In the genomic region with DNA sequence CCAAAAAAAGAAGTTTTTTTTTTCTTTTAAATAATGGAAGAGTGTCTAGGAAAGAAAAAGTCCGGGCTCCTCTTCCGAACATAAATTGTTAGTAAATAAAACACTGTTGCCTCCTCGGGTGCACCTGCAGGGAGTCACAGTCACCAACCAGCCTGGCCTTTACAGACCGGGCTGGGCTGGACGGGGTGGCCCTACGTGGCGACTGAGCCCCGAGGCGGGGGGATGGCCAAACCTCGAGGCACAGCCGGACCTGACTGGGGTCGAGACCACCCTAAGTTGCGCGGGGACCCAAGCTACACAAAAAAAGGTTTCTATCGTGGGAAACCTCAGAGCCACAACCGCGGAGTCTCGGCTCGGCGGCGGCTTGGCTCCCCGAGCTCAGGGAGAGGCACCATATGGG, we compare ENCODE assay signal across 8 mouse cellular contexts. TPM values are rescaled to one million over a fixed set of nuclear protein-coding genes. Genes with fewer than 3 reads are reported as not detected.
DNase-seq lines count a peak whose midpoint lies in the region; ATAC-seq and TF ChIP-seq lines count a peak whose summit lies in the region.

No protein-coding gene starts in this region.

- H3K27ac ChIP-seq in layer of hippocampus, adult 2 months, result peak overlapping the region; percentile 98
- H3K27ac ChIP-seq in heart, postnatal 0 days (ENCODE audit: low read depth), result peak overlapping the region; percentile 85
- H3K27ac ChIP-seq in liver, embryonic 16.5 days (ENCODE audit: low read length), result peak overlapping the region; percentile 88
- peak overlapping the region; percentile 64 for H3K27ac ChIP-seq in stomach, embryonic 16.5 days (ENCODE audit: low read length)

- TF ChIP-seq EP300 in heart, postnatal 0 days (IDR thresholded peaks at IDR 0.05; ENCODE audit: low read depth), result no peak

- peak; percentile 16; the same call in 1 of the 2 replicates for ATAC-seq in heart, postnatal 0 days (ENCODE audit: insufficient read depth, low read depth)
- peak; percentile 14; the same call in 1 of the 2 replicates for ATAC-seq in liver, embryonic 16.5 days (ENCODE audit: low read depth)
- ATAC-seq in stomach, embryonic 16.5 days (ENCODE audit: insufficient read depth, low FRiP score), result 0 out of 2 replicates have a peak, but pooled peaks have one; percentile 8

- H3K27me3 ChIP-seq in heart, postnatal 0 days (ENCODE audit: control insufficient read depth, insufficient read depth, low read length), result no peaks in the 10 kb centered on the region
- peaks cover 12% of the 10 kb centered on the region for H3K27me3 ChIP-seq in liver, embryonic 16.5 days (ENCODE audit: control insufficient read depth, insufficient read depth, low read depth, low read length)
- no peaks in the 10 kb centered on the region for H3K27me3 ChIP-seq in stomach, embryonic 16.5 days (ENCODE audit: control insufficient read depth, insufficient read depth, low read length)

- H3K4me1 ChIP-seq in heart, postnatal 0 days (ENCODE audit: control insufficient read depth, insufficient read depth), result peaks cover 22% of the 10 kb centered on the region
- peaks cover 45% of the 10 kb centered on the region for H3K4me1 ChIP-seq in liver, embryonic 16.5 days (ENCODE audit: control insufficient read depth, low read depth, low read length)
- peaks cover 26% of the 10 kb centered on the region for H3K4me1 ChIP-seq in stomach, embryonic 16.5 days (ENCODE audit: control insufficient read depth, insufficient read depth, low read length)

- H3K4me3 ChIP-seq in layer of hippocampus, adult 2 months, result peak overlapping the region; percentile 81
- peak overlapping the region; percentile 91 for H3K4me3 ChIP-seq in heart, postnatal 0 days (ENCODE audit: low read depth, low read length)
- peak overlapping the region; percentile 70 for H3K4me3 ChIP-seq in liver, embryonic 16.5 days (ENCODE audit: low read depth, low read length)
- H3K4me3 ChIP-seq in stomach, embryonic 16.5 days (replicated peaks; ENCODE audit: low read length), result peak overlapping the region; percentile 84

- TF ChIP-seq CTCF in layer of hippocampus, adult 2 months (conservative IDR thresholded peaks at IDR 0.05), result no peak
- TF ChIP-seq CTCF in heart, postnatal 0 days (IDR thresholded peaks at IDR 0.05; ENCODE audit: low read depth), result no peak

- WGBS in heart, postnatal 0 days, result 1% methylated on average over 22 of the region's 22 CpGs
- under 1% methylated on average over 22 of the region's 22 CpGs for WGBS in liver, embryonic 16.5 days (ENCODE audit: insufficient replicate concordance)
- 0% methylated on average over 22 of the region's 22 CpGs for WGBS in stomach, embryonic 16.5 days

- peak in 1 of 2 experiments; percentile 44 for DNase-seq in layer of hippocampus, adult 2 months (ENCODE audit: low spot score in 2 of 2)
- no peak for DNase-seq in layer of hippocampus, postnatal 10 days (ENCODE audit: low spot score in 2 of 2)
- DNase-seq in embryo, embryonic 11 days, result peak; percentile 52
- DNase-seq in heart, postnatal 0 days (ENCODE audit: low spot score), result no peak
- DNase-seq in urinary bladder, postnatal 4 days (ENCODE audit: low spot score in 2 of 2), result no peak
- no peak for DNase-seq in Muller cell, postnatal 12 days (ENCODE audit: inconsistent ontology term)

- peak overlapping the region; percentile 91 for H3K9ac ChIP-seq in heart, postnatal 0 days (replicated peaks; ENCODE audit: low read depth, low read length)
- H3K9ac ChIP-seq in liver, embryonic 16.5 days (ENCODE audit: low read depth, low read length), result peak overlapping the region; percentile 88
- peak overlapping the region; percentile 82 for H3K9ac ChIP-seq in stomach, embryonic 16.5 days (ENCODE audit: low read length)

- peak overlapping the region; percentile 82 for H3K4me2 ChIP-seq in heart, postnatal 0 days (ENCODE audit: low read depth, low read length)
- H3K4me2 ChIP-seq in liver, embryonic 16.5 days (ENCODE audit: low read depth, low read length), result peak overlapping the region; percentile 64
- H3K4me2 ChIP-seq in stomach, embryonic 16.5 days (ENCODE audit: low read depth, low read length), result peak overlapping the region; percentile 69

- peaks cover 29% of the 10 kb centered on the region for H3K36me3 ChIP-seq in heart, postnatal 0 days (replicated peaks; ENCODE audit: control insufficient read depth, insufficient read depth, low read length)
- peaks cover 34% of the 10 kb centered on the region for H3K36me3 ChIP-seq in liver, embryonic 16.5 days (ENCODE audit: control insufficient read depth, insufficient read depth)
- H3K36me3 ChIP-seq in stomach, embryonic 16.5 days (ENCODE audit: control insufficient read depth, insufficient read depth, low read length), result peaks cover 15% of the 10 kb centered on the region; the same call in 1 of the 2 replicates

- H3K9me3 ChIP-seq in heart, postnatal 0 days (replicated peaks; ENCODE audit: control insufficient read depth, low read length), result no peaks in the 10 kb centered on the region
- no peaks in the 10 kb centered on the region for H3K9me3 ChIP-seq in liver, embryonic 16.5 days (replicated peaks; ENCODE audit: control insufficient read depth, low read length)
- H3K9me3 ChIP-seq in stomach, embryonic 16.5 days (replicated peaks; ENCODE audit: control insufficient read depth, low read length), result no peaks in the 10 kb centered on the region

RNA-seq across cellular contexts. Expression of a gene that starts 0.5 kb away (rescaled TPM):
- 100 to 1,000 TPM; 253 to 260 TPM for total RNA-seq in layer of hippocampus, adult 2 months (2021)
- 100 to 1,000 TPM; 260 to 272 TPM for total RNA-seq in layer of hippocampus, postnatal 10 days (2021)
- 153 and 223 TPM in 2 replicates for total RNA-seq in heart, postnatal 0 days (2014; rRNA removed; ENCODE audit: low replicate concordance)
- polyA plus RNA-seq in heart, postnatal 0 days (2015; fragmentation: Nextera tagmentation; extraction: Ambion mirVana), result 360 and 361 TPM in 2 replicates
- polyA plus RNA-seq in liver, embryonic 16.5 days (2015; fragmentation: Nextera tagmentation; extraction: Ambion mirVana), result 522 and 558 TPM in 2 replicates
- 402 and 438 TPM in 2 replicates for polyA plus RNA-seq in stomach, embryonic 16.5 days (2015; fragmentation: Nextera tagmentation; extraction: Ambion mirVana)

RNA-seq across cellular contexts. Expression of a gene that starts 37.0 kb away (rescaled TPM):
- 100 to 1,000 TPM; 108 to 110 TPM for total RNA-seq in layer of hippocampus, adult 2 months (2021)
- 100 to 1,000 TPM; 139 to 153 TPM for total RNA-seq in layer of hippocampus, postnatal 10 days (2021)
- total RNA-seq in heart, postnatal 0 days (2014; rRNA removed; ENCODE audit: low replicate concordance), result 66.3 and 80.1 TPM in 2 replicates
- polyA plus RNA-seq in heart, postnatal 0 days (2015; fragmentation: Nextera tagmentation; extraction: Ambion mirVana), result 16.5 and 20.0 TPM in 2 replicates
- polyA plus RNA-seq in liver, embryonic 16.5 days (2015; fragmentation: Nextera tagmentation; extraction: Ambion mirVana), result 7.0 and 9.2 TPM in 2 replicates
- polyA plus RNA-seq in stomach, embryonic 16.5 days (2015; fragmentation: Nextera tagmentation; extraction: Ambion mirVana), result 17.6 and 20.1 TPM in 2 replicates

RNA-seq across cellular contexts. Expression of a gene that starts 51.7 kb away (rescaled TPM):
- total RNA-seq in layer of hippocampus, adult 2 months (2021), result 1 to 10 TPM; 5.2 to 6.1 TPM
- 1 to 10 TPM; 6.8 to 7.5 TPM for total RNA-seq in layer of hippocampus, postnatal 10 days (2021)
- 4.0 and 4.3 TPM in 2 replicates for total RNA-seq in heart, postnatal 0 days (2014; rRNA removed; ENCODE audit: low replicate concordance)
- polyA plus RNA-seq in heart, postnatal 0 days (2015; fragmentation: Nextera tagmentation; extraction: Ambion mirVana), result 0.85 and 1.3 TPM in 2 replicates
- 0.46 and 0.52 TPM in 2 replicates for polyA plus RNA-seq in liver, embryonic 16.5 days (2015; fragmentation: Nextera tagmentation; extraction: Ambion mirVana)
- polyA plus RNA-seq in stomach, embryonic 16.5 days (2015; fragmentation: Nextera tagmentation; extraction: Ambion mirVana), result 12.9 and 15.2 TPM in 2 replicates
